Mouse (Mus musculus) MEL (cell line): Measurements from ENCODE around the gene Elf5. TPM values are rescaled to one million over a fixed set of nuclear protein-coding genes. Genes with fewer than 3 reads are reported as not detected.

Experiments
- CHD1 ChIP-seq: IDR thresholded peaks from 2 replicates; pipeline ENCODE4 v1.6.1; 2012; ENCODE audit warnings: low read depth, mild to moderate bottlenecking, inconsistent platforms, low read length, improper control_type of control experiment
- CHD2 ChIP-seq: IDR thresholded peaks from 2 replicates; pipeline ENCODE4 v1.6.1; 2011; ENCODE audit warnings: low read length, improper control_type of control experiment
- ELF1 ChIP-seq: IDR thresholded peaks from 2 replicates; pipeline ENCODE4 v1.6.1; 2014; ENCODE audit warnings: low read depth, mild to moderate bottlenecking, inconsistent platforms, low read length, improper control_type of control experiment, moderate library complexity
- ETS1 ChIP-seq: IDR thresholded peaks from 2 replicates; pipeline ENCODE4 v1.6.1; 2012; ENCODE audit warnings: low read depth, mild to moderate bottlenecking, inconsistent platforms, low read length, improper control_type of control experiment, moderate library complexity
- GABPA ChIP-seq: IDR thresholded peaks from 2 replicates; pipeline ENCODE4 v1.6.1; 2012; ENCODE audit warnings: low read depth, mild to moderate bottlenecking, inconsistent platforms, low read length, improper control_type of control experiment, moderate library complexity
- MEF2A ChIP-seq: IDR thresholded peaks from 2 replicates; pipeline ENCODE4 v1.6.1; 2014; ENCODE audit warnings: low read depth, mild to moderate bottlenecking, inconsistent platforms, low read length, improper control_type of control experiment; ENCODE audit not compliant: poor library complexity, insufficient replicate concordance, severe bottlenecking; ENCODE audit errors: extremely low read depth
- NRF1 ChIP-seq: IDR thresholded peaks from 2 replicates; pipeline ENCODE4 v1.6.1; 2014; ENCODE audit warnings: low read depth, mild to moderate bottlenecking, inconsistent platforms, low read length, improper control_type of control experiment, moderate library complexity; ENCODE audit not compliant: poor library complexity, insufficient read depth, severe bottlenecking
- TCF12 ChIP-seq: IDR thresholded peaks from 2 replicates; pipeline ENCODE4 v1.6.1; 2014; ENCODE audit warnings: low read depth, mild to moderate bottlenecking, inconsistent platforms, low read length, improper control_type of control experiment, moderate library complexity
- USF1 ChIP-seq: IDR thresholded peaks from 2 replicates; pipeline ENCODE4 v1.6.1; 2014; ENCODE audit warnings: low read depth, mild to moderate bottlenecking, inconsistent platforms, low read length, improper control_type of control experiment, moderate library complexity
- ZKSCAN1 ChIP-seq: IDR thresholded peaks from 2 replicates; pipeline ENCODE4 v1.6.1; 2012; ENCODE audit warnings: low read depth, mild to moderate bottlenecking, inconsistent platforms, low read length, improper control_type of control experiment, moderate library complexity
- ZMIZ1 ChIP-seq: IDR thresholded peaks from 2 replicates; pipeline ENCODE4 v1.6.1; 2012; ENCODE audit warnings: low read depth, mild to moderate bottlenecking, inconsistent platforms, low read length, improper control_type of control experiment, moderate library complexity
- polyA plus RNA-seq, 2 experiments: library from polyadenylated mRNA; stranded (reverse) in 1 of 2; unstranded in 1 of 2; fragments of >175 nt in 1 of 2; fragments of >200 nt in 1 of 2; gene quantifications; 2 replicates each; pipeline versions ENCODE4 v1.2.1 to v1.2.4; 2012; ENCODE audit warnings: low replicate concordance in 2 of 2, low read depth in 1 of 2; ENCODE audit not compliant: insufficient read length in 2 of 2, insufficient read depth in 1 of 2, missing spikeins in 1 of 2
- total RNA-seq: library from RNA; depleted of rRNA; stranded (reverse); fragments of 300-350 nt; gene quantifications from 2 replicates; pipeline ENCODE4 v1.2.3, GENCODE M21; 2012; rRNA removed

Elf5 gene
- total and polyA plus RNA-seq, 3 experiments = 0.07 TPM; not detected in 2

- TF ChIP-seq TCF12 (no peak), NRF1 (no peak), ZMIZ1 (no peak), USF1 (no peak), ELF1 (no peak), MEF2A (no peak), GABPA (peak; percentile 62; the same call in 1 of the 2 replicates), CHD2 (no peak), ETS1 (peak; percentile 41; the same call in 1 of the 2 replicates), ZKSCAN1 (no peak), CHD1 (no peak)
Observed at GRCm38 (mm10) chr2:103495633-103496418, 84.3 kb downstream of the Elf5 start (continued).

Other genes starting within 250 kb of the Elf5 start
- gene Ehf, start 108.4 kb upstream of the Elf5 start, total RNA-seq = not detected in 2 replicates
- not detected for gene Ehf, start 108.4 kb upstream of the Elf5 start, polyA plus RNA-seq
- 36.4 and 48.3 TPM in 2 replicates for gene Cat, start 73.5 kb downstream of the Elf5 start, total RNA-seq
- 10 to 100 TPM; 74.3 to 82.0 TPM for gene Cat, start 73.5 kb downstream of the Elf5 start, polyA plus RNA-seq
- gene Abtb2, start 154.6 kb downstream of the Elf5 start, total RNA-seq = 0.10 and 0.12 TPM in 2 replicates
- gene Abtb2, start 154.6 kb downstream of the Elf5 start, polyA plus RNA-seq = under 1 TPM in 1 of 2 experiments, not detected in 1; 0.13 TPM